Mouse (Mus musculus) brain, embryonic 14.5 days (tissue): ENCODE measurements at regions not wholly inside any gene's neighbourhood (a gene's known extent, or its start where the extent isn't known, plus 50 kb on each side); places are given as distances from the start of the nearest gene placed in this dataset.

Source experiments
- CTCF ChIP-seq: fragments of 200-500 bp; IDR thresholded peaks from 2 replicates; pipeline ENCODE4 v1.5.1; 2012; ENCODE audit warnings: inconsistent platforms, mild to moderate bottlenecking, moderate library complexity, borderline replicate concordance; ENCODE audit not compliant: insufficient read depth, insufficient read length; ENCODE audit errors: extremely low read depth
- POLR2A ChIP-seq: fragments of 200-500 bp; IDR thresholded peaks from 2 replicates; pipeline ENCODE4 v1.6.1; 2012; ENCODE audit warnings: mild to moderate bottlenecking, inconsistent platforms, borderline replicate concordance; ENCODE audit not compliant: poor library complexity, insufficient read depth, insufficient read length, severe bottlenecking; ENCODE audit errors: extremely low read depth

DNA sequence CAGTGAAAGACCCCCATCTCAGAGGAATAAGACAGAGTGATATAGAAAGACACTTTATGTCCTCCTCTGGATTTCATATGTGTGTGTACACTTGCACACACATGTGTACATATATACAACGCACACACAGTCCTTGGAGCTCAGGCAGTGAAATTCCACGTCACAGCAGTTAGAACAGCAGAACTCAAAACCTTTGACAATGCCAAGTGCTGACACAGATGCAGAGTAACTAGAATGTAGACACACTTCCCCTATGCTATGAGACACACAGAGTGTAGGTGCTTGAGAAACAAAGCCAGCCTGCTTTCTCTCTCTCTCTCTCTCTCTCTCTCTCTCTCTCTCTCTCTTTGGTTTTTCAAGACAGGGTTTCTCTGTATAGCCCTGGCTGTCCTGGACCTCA, 92.7 kb downstream of the Zfp36l2 start:
- TF ChIP-seq CTCF (no peak), POLR2A (no peak)
